Mouse (Mus musculus) embryonic fibroblast, embryonic 13.5 days (primary cell): ENCODE data around the gene Rexo4.

ENCODE experiments used
- CTCF ChIP-seq: IDR thresholded peaks from 2 replicates; pipeline ENCODE4 v1.5.1; 2011; ENCODE audit warnings: mild to moderate bottlenecking, control low read depth, low read length, moderate library complexity, borderline replicate concordance; ENCODE audit not compliant: insufficient read depth
- POLR2A ChIP-seq: IDR thresholded peaks from 2 replicates; pipeline ENCODE4 v1.6.1; 2011; ENCODE audit warnings: low read depth, mild to moderate bottlenecking, control low read depth, low read length, moderate library complexity

DNA sequence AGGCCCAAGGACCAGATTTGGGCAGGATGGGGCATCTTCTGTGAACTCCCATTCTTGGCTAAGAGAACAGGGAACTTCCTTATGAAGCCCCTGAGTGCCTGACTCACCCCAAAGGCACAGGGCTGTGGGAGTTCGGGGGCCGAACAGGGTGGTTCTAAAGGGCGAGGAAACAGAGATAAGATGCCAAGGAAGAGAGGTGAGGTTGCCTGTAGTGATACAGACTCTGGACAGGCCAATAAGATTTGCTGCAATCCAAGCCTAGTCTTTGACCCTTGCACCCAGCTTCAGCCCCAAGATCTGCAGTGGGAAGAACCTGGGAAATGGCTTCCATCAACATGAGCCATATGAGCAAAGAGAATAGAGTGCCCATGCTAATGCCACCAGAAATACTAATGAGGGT lies 20.9 kb downstream of the Rexo4 start:
- TF ChIP-seq CTCF, result no peak
- no peak for TF ChIP-seq POLR2A
